Mouse (Mus musculus) G1E-ER4 (cell line): ENCODE data around the gene Mettl21c. TPM values are rescaled to one million over a fixed set of nuclear protein-coding genes. Genes with fewer than 3 reads are reported as not detected.

Experiments
- GATA1 ChIP-seq: IDR thresholded peaks from one replicate; pipeline ENCODE4 v1.8.0; 2012; ENCODE audit warnings: low read length, inconsistent platforms
- polyA plus RNA-seq: library from polyadenylated mRNA; stranded (reverse); fragments of >175 nt; gene quantifications from 2 replicates; pipeline ENCODE4 v1.2.3, GENCODE M21; 2012

Gene Mettl21c
- polyA plus RNA-seq, 1 experiment, result not detected

DNA sequence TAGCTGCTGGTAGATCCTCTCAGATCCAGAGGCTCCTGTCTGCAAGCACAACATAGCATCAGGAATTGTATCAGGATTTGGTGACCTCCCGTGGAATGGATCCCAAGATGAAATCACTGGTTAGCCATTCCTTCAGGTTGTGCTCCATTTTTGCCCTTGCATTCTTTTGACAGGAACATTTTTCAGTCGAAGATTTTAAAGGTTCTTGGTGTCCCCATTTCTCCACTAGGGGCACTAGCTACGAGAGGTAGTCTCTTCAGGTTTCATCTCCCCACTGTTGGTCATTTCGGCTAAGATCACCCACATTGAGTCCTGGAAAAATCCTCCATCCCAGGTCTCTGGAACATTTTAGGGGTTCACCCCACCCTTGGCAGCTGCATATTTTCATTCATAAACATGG is 53.1 kb downstream of the Mettl21c start:
- TF ChIP-seq GATA1, result no peak

GRCm38 (mm10) chr1:43964381-43964780 is 55.5 kb downstream of the Mettl21c start:
- TF ChIP-seq GATA1, result no peak

Other genes starting within 250 kb of the Mettl21c start
- gene Uxs1, start 192.2 kb downstream of the Mettl21c start, polyA plus RNA-seq, result 16.8 and 31.2 TPM in 2 replicates
- gene Tpp2, start 86.4 kb downstream of the Mettl21c start, polyA plus RNA-seq, result 19.1 and 28.3 TPM in 2 replicates
- 0.01 TPM in 1 of 2 replicates, not detected in the other for gene Gm8251, start 41.9 kb upstream of the Mettl21c start, polyA plus RNA-seq
- gene Tex30, start 82.4 kb upstream of the Mettl21c start, polyA plus RNA-seq, result 9.9 and 14.8 TPM in 2 replicates
- gene Kdelc1, start 98.8 kb upstream of the Mettl21c start, polyA plus RNA-seq, result 8.6 and 12.7 TPM in 2 replicates
- 3.4 and 4.6 TPM in 2 replicates for gene Bivm, start 98.9 kb upstream of the Mettl21c start, polyA plus RNA-seq
- 6.6 and 9.1 TPM in 2 replicates for gene Ercc5, start 127.7 kb upstream of the Mettl21c start, polyA plus RNA-seq
- not detected in 2 replicates for gene Mettl21e, start 198.9 kb upstream of the Mettl21c start, polyA plus RNA-seq